Mouse (Mus musculus): ENCODE measurements around the gene Rsph3b. TPM values are rescaled to one million over a fixed set of nuclear protein-coding genes. Genes with fewer than 3 reads are reported as not detected.
"Not testable (repeated sequence)": the region's sequence is repeated elsewhere in the genome, so short reads cannot be mapped to it uniquely, and the experiment has no call there.

Rsph3b gene
- 10 to 100 TPM; 29.8 TPM for total RNA-seq (2021)

DNA sequence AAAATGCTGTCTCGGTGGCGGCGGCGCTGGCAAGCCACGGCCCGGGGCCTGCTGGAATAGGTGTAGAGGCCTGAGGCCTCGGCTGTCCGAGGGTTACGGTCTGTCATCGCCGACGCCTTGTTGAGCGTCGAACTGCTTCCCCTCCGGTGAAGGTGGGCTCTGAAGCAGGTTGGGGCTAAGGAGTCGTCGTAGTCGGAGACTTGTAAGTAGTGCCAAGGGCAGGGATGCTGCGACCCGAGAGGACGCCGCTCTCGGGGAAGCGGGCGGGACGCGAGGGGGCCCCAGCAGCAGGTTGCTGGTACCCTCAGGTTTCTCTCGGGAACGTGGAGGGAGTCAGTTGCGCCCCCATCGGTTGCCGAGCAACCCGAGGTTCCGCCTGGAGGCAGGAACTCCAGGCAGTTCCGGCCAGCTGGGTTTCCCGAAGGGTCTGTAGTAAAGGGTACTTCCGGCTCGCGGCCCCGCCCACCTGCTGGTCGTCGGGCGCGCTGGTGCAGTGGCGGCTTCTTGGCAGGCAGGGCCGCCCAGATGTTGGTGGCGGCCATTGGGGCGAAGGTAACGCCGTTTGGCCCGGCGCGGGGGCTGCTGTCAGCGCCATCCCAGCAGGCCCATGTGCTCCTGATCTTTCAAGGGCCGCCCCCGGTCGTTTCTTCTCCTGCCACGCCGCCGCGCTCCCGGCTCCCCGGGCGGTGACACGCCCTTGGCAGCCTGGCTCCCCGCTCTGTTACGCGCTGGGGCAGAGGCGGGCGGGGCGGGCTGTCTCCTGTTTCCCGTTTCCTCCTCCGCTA, at the start of gene Rsph3b:
TSS of gene Rsph3b (minus strand) at position 699 of the 785 bp plus-strand sequence.
- DNase-seq = peak; percentile 80 to 84

DNA sequence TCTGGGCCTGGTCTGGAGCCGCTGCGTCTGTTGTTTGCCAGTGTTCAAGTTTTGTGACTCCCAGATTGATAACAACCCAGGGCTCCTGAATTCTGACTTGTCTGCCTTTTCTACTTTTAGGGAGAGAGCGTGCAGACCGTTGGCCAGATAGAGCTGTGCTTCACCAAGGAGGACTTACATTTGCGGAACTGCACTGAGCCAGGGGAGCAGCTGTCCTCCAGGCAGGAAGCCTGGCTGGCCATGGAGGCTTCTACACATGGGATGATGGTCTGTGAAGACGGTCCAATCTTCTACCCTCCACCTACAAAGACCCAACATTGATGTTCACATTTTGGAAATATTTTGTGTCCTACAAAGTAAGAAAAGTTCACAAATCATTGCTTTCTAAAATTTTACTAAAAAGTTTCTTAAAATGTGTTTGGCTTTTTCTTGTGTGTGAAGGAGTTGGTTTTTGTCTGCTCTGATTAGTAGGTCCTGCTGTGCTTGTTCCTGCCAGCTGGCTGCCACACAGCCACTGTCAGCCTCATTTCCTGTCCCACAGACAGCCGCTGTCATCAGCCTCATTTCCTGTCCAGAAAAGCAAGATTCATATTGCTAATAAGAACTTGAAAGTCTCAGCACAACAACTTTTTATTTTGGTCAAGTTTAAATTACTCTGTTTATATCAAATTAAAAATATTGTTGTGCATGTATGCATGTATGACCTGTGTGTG, 49.5 kb upstream of the Rsph3b start:
- DNase-seq = not testable (repeated sequence)

DNA sequence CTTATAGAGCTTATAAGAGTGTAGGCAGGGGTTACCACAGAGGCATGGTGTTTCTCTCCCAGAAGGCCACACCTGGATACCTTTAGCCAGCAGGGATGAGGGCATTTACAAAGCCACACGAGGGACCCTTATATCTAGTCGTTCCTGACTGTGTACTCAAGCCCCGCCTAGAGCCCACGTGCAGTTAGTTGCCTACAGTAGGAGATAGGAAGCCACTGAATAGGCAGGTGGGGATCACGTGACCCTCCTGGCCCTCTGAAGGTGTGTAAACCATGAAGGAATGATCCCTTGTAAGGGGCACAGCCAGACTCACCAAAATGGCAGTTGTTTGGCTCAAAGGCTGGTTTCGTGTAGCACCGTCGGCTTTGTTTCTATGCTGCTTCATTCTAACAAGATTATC, 48.3 kb upstream of the Rsph3b start:
- not testable (repeated sequence) for DNase-seq

DNA sequence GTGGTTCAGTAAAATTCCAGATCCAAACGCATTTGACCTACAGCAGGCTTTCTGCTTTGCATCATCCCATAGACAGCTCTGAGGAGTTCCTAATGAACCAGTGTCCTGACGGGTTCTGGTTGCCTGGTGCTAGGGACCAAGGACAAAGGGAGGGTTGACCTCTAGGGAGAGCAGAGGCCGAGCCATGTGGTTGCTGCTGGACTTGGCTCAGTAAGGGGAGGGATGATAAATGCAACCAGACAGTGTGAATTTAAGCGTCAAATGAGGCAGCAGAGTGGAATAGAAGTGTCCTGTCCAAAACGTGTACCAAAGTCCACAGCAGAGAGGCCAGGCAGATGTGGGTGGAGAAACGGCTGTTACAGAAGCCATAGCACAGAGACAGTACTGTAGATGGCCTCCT, 47.0 kb upstream of the Rsph3b start:
- not testable (repeated sequence) for DNase-seq

DNA sequence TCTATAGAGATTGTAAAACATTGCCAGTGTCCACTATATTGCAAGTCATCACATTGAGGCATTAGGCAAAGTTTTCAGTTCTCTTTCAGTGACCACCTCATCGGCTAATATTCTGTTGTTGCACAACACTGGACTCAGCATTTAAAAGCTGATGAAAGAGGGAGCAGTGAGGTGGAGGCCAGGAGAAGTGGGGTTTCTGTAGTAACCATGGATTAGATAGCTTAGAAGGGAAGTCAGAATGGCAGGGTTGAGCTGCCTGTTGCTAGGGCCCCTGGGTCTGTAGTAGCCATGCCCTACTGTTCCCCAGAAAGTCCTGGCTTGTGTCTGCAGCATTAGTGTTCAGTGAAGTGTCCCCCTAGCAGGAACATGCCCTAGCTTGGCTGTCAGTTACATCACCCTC, 37.6 kb upstream of the Rsph3b start:
- DNase-seq = not testable (repeated sequence)

DNA sequence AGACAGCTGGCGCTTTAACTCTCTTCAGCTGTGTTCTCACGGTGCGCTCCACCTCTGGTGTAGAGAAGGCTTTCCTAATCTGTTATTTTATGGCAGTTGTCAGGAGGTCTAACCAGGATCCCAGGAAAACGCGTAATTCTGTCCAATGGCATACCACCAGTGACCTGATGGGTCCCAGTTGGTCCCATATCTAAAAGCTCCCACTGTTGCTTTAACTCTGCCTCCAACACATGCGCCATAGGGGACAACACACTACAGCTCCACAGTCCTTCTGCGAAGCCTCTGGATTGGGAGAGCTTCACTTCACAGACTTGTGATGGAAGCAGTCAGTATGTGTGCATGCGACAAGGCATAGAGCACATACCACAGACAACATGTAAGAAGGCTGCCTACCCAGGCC, 31.7 kb upstream of the Rsph3b start:
- DNase-seq = not testable (repeated sequence)

DNA sequence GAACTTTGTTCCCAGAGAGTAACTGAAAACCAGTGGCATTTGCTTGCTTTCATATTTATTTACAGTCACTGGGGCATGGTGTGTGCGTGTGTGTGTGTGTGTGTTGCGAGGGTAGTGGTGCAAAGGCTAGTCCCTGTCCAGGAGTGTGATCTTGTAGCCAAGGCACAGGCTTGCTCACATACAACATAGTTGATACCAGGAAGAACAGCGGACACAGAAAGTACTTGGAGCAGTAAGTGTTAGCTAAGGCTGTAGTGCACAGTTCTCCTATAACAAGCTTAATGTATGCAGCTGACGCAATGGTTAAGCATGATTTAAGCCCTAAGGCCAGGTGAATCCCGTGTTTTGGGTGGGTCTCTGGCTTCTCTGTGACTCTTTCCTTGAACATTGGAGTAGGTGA, 30.9 kb upstream of the Rsph3b start:
- not testable (repeated sequence) for DNase-seq

DNA sequence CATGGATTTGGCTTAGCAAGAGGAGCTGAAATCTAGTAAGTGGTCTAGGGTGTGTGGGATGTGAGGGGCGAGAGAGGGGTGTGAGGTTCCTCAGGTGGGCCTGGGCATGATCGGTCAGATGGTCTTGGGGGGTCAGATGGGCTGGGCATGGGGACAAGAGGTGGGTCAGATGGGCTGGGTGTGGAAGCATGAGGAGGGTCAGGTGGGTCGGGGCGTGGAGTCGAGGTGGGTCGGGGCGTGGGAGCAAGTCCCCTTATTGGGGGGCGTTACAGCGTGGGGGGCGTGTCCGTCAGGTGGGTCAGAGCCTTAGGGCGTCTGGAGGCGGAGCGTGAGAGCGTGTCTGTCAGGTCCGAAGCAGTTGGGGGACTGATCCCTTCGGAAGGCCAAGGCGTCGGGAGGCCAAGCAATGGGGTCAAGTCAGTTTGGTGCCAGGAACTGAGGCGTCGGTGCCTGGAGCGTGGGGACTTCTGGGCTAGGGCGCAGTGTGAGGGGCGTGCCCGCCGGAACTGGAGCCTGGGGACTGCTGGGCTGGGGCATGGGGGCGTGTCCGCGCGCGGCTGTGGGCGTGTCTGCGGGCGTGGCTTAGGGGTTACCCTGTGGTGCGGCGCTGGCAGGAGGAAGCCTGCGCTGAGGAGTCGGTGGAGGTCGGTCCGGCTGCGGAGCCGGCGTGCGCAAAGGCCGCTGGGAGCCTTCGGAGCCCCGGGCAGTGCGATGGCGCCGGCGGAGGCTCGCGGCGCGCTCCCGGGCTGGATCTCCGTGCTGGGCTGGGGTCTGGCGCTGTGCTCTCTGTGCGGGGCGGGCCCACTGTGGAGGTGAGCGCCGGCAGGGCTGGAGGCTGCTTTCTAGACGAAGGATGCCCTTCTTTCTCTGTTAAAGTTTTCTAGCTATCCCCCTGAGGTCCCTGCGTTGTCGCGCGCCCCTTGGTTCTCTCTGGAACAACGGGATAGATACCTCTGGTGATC, 30.1 kb upstream of the Rsph3b start, which contains the start of gene Gm49721:
TSS of gene Gm49721 (plus strand) at position 618 of the 962 bp plus-strand sequence.
- DNase-seq = peak; percentile 61 to 72

DNA sequence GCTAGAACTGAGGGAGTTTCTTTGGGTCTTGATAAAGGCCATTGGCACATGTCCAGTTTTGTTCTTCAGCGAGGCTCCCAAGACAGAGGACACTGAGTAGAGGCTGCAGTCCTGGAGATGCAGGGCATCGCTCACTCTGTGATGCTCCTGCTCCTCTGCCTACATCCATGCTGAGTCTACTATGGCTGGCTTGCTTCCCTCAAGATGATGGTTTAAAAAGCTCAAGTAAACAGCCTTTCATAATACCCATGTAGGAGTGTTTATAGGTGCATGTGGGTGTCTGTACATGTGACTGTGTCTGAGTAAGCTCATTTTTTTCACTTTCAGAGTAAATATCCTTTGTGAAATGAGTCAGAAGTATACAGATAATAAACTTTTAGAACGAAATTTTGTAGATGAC, 26.5 kb upstream of the Rsph3b start:
- DNase-seq = not testable (repeated sequence)

DNA sequence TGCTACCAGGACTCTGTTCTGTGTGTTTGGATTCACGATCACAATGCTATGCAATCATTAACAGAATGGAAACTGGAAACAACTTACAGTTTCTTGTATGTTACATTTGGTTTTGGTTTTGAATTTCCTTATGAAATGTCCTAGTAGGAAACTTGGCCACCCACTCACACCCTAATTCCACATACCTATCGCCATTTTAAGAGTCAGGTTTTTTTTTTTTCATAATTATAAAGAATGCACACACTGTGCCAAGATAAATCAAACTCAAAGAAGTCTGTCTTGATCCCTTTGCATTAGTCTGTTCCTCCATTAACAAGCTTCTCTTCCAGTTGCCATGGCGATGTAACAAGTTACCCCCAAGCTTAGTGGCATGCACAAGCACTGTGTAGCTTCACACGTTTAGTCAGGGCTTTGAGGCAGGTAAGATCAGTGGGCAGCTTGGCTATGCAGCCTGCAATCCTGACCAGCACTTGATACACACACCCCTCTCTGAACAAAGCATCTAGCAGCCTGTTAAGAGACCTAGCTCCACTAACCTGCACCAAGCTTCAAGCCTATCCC, 24.4 kb upstream of the Rsph3b start:
- not testable (repeated sequence) for DNase-seq

DNA sequence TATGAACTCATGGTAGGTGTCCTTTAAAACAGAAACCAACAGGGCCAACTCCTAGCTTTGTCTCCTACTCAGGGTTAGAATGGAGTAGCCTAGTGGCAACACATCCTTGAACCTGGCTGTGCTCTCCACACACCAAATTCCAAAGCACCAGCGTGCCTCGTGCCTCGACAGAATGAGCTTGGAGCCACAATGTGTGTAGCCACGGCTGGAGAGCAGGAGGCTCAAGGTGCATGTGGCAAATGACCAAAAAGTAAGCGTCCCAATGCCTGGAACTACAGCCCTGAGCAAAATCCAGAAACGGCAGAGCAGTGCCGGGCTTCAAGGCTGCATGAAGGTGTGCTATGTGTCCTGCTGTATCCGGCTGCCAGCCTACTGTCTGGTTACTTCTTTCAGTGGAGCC, 22.8 kb upstream of the Rsph3b start:
- not testable (repeated sequence) for DNase-seq

DNA sequence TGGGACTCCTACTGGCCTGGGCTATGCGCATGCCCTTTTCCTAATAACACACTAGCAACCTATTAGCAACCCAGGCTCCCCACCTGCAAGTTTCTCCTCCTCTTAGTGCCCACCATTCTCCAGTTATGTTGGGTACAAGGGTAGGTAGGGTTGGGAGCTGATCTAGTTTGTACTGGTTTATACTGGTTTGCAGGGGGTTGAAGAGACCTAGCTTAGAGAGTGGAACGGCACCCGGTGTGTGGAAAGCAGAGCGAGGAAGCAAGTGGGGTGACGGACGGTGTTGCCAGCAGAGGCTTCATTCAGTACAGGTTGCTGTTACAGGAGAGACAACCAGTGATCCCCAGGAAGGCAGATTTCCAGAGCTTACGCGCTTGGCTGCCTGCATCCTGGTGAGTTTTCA, 21.9 kb upstream of the Rsph3b start, which contains the start of gene Rnaset2b:
TSS of gene Rnaset2b (plus strand) at position 301 of the 400 bp plus-strand sequence.
- DNase-seq = not testable (repeated sequence)

DNA sequence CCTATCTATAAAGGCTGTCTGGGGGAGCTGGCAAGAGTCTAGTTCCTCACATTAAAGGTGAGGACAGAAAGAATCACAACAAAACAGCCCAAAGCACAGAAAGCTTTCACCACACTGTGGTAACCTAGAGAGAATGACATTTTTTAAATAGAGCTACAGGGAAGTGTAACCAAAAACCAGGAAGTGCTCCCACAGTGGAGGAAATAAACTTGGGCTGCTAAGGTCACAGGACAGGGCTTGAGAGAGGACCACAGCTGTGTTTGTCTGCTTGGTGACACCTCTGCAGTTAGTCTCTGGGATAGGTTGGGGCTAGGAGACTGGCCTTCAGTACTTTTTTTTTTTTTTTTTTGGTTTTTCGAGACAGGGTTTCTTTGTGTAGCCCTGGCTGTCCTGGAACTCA, 19.2 kb upstream of the Rsph3b start:
- DNase-seq = not testable (repeated sequence)

DNA sequence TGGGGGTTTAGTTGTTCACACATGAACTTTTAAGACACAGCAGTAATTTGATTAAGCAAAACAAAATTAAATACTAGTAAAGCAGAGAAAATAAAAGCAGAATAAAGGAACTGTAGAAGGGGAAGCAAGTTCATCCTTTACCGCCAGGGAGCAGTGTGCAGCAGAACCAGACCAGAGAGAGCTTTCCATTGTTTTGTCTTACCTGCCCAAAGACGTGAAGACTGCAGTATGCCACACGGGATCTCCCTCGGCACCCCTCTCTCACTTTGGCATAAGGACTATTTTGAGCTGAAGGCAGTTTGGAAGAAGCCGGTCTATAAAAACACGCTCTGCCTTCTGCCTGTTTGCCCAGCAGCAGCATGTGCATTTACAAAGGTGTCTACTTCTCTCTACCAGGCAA, 16.9 kb upstream of the Rsph3b start:
- DNase-seq = peak in 1 of 2 experiments; percentile 24

DNA sequence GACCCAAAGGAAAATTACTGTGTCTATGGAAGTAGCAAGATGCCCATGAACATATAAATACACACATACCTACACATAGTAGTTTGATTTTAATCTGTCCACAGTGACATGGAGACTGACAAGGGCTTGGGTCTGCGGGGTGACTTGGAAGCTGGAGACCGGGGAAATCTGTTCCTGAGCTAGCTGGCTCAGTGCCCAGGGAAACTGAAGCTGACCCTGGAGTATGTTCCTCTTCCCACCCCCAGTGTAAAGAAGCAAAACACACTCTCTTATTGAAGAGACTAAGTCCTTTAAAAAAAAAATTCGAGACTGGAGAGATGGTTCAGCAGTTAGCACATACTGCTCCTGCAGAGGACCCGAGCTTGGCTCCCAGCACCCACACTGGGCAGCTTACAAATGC, 14.5 kb upstream of the Rsph3b start:
- not testable (repeated sequence) for DNase-seq

DNA sequence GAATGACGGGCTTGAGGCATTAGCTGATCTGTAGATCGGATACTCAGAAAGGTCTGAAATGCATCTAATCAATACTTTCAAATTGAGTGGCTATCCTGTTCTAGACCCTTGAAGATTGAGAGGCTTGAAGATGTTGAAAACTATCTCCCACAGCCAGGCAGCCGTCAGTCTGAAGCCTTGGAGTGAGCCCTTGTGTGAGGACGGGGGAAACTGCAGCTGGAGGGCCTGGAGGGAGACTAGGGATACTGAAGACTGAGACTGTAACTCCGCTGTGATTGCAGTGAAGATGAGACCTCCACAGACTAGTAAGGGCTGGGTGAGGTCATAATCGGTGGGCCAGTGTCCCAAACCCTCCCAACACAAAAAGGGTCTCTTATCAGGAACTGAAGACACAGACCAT, 13.9 kb upstream of the Rsph3b start:
- DNase-seq = not testable (repeated sequence)

DNA sequence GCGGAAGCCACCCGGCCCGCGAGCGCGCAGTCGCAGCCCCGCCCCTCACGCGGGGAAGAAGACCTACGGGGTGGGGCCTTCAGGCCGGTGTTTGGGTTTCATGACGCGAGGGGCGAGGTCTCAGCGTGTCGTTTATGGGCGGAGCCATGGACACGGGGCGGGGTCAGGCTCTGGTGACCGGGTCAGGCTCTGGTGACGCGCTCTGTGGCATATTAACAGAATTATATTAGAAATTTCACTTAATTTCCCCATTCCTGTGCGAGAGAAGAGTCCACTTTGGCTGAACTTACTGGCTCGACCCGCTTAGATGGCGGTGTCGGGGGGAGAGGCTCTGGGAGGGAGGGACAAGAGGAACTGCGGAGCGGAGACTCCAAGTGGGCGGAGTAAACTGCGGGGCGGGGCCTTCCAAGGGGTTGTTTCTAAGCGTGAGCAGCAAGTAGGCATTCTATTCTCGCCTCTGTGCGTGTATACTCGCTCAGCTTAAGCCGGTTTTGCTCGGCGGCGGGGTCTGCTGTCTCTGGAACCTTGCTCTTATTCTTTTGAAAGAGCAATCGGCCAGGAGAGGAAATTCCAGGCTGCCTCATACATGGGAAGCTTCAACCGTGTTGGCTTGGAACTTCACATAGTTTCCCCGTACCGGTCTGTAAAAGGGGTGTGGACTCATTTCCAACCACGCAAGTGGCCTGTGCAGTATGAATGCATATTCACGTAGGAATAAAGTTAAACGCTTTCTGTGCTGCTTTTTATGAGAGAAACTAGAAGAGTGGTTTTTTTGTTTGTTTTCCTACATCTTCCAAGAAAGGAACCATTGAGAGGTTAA, 12.9 kb upstream of the Rsph3b start:
- DNase-seq = peak; percentile 57 to 64

DNA sequence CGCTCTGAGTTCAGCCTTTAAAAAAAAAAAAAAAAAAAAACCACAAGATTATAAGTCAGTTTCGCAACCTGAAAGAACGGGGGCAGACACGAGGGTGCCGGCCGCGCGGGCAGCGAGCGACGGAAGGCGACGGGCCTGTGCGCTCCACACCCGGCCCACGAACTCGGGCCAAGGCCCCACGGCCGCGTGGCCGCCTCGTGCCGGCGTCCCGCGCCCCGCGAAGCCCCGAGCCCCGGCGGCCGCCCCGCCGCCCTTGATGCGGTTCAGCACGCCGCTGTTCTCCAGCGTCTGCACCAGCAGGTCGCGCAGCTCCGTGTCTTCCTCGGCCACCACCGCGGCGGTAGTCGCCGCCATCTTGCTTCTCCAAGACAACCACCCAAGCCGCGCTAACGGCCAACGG, 12.3 kb upstream of the Rsph3b start, which contains the start of gene Tagap1:
TSS of gene Tagap1 (minus strand) at position 381 of the 400 bp plus-strand sequence.
- peak; percentile 42 to 56 for DNase-seq

DNA sequence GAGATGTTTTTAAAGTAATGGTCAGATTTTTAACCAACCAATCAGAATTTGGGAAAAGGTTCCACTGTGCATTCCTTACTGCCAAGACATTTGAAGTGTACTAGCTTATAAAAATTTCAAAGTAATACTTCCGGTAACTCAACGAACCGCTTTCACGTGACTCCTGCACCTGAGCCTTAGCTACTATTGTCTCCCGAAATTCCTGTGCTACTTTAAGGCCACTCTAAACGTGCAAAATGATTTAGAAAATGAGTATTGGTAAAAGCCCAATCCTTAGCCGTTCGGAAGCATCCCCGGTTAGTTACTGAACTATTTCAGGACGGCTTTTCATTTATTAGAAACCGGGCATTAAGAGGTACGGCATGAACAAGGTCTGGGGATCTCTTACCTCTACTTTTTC, 11.9 kb upstream of the Rsph3b start:
- DNase-seq = not testable (repeated sequence)

DNA sequence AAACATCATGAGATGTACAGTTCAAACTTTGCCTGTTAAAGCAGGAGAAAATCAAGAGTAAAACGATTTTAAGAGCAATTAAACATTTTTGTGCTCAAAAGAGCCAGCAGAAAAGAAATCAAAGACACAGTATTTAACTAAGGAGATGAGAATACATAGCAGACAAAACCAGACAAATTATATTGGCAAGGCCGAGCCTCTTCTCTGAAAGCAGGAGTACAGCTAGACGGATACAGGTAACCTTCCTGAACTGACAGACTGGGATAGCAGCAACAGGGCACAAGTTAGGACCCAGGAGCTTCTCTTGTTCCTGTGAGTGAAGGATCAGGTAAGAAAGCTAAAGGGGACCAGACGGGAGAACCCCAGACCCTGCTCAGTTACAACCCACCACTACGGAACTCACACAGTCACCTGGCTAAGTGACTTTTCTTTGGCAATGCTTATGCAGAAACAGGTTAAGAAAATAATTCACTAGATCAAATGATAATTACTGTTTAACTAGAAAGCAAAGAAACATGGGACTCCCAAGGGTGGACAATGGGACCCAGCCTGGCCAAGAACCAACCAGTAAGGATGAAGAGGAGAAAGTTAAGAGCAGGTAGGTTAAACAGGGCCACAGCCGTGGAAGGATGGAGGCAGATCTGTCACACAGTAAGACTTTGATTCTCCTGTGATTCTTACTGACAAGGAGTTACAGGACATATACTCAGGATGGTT, 11.2 kb upstream of the Rsph3b start:
- not testable (repeated sequence) for DNase-seq
